Mouse (Mus musculus): ENCODE measurements around the gene Arhgef16. TPM values are rescaled to one million over a fixed set of nuclear protein-coding genes. Genes with fewer than 3 reads are reported as not detected.
A peak's percentile ranks its signal among the peaks of the same experiment; 100 is the strongest.

Gene Arhgef16
- total and polyA plus RNA-seq, 3 experiments: 0.36 to 1.2 (median 0.39) TPM

DNA sequence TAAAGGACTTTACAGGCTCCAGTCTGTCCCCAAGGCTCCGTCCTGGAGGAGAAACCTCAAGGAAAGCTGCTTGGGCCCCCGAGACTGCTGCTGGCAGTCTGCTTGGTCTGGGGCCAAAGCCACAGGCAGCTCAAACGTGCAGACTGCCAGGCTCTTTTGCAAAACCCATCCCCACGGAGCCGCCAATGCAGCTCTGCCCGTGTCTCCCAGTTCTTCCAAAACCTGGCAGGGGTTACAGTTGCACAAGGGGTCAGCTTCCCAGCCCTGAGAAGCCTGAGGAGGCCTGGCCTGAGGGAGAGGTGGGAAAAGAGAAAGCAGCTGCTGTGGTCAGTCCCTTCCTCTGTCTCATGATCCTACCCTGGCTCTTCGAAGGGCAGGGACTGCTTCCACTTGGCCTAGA, 56.1 kb downstream of the Arhgef16 start:
- no peak for DNase-seq
- 71% methylated on average over 7 of the region's 7 CpGs for WGBS
- Histone ChIP-seq H3K27me3 (ENCODE audit: control insufficient read depth, insufficient read depth, low read length) (no peaks in the 10 kb centered on the region), H3K36me3 (ENCODE audit: control insufficient read depth, insufficient read depth, low read length) (no peaks in the 10 kb centered on the region), H3K79me2 (replicated peaks; ENCODE audit: control insufficient read depth, insufficient read depth, low read length) (no peaks in the 10 kb centered on the region), H3K4me3 (no peak overlapping the region), H3K4me1 (ENCODE audit: control insufficient read depth, insufficient read depth, low read length) (peaks cover 7% of the 10 kb centered on the region), H3K27ac (no peak overlapping the region), H3K9ac (ENCODE audit: low read depth, low read length) (no peak overlapping the region)
- TF ChIP-seq CTCF (IDR thresholded peaks at IDR 0.05): no peak
- TF ChIP-seq EP300 (IDR thresholded peaks at IDR 0.05; ENCODE audit: insufficient read depth, low read depth, low read length): no peak
- TF ChIP-seq POLR2A (IDR thresholded peaks at IDR 0.05; ENCODE audit: insufficient read depth, low read depth, low read length): no peak
- intact Hi-C loops (cut with DNase I): no loop called here

DNA sequence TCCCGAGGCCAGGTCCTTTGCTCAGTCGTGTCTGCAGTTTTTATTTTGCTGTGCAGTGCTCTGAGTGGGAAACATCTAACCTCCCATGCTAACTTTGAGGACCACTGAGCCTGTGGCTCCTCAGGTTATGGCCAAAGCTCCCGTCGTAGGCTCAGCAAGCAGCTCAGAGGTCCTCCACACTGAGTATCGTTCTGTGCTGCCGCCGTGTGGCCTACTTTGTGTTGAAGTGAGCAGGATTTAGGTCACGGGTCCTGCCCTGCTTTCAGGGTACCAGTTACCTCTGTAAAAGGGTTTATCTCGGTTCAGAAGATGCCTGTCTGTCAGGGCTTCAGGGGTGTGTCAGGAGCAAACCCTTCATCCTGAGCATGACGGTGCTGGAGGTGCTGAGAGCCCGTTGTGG, 60.9 kb downstream of the Arhgef16 start:
- Histone ChIP-seq H3K9ac (ENCODE audit: low read depth, low read length) (no peak overlapping the region), H3K4me3 (no peak overlapping the region), H3K4me1 (ENCODE audit: control insufficient read depth, insufficient read depth, low read length) (0 out of 2 replicates have a peak, but pooled peaks cover 1% of the 10 kb centered on the region), H3K27me3 (ENCODE audit: control insufficient read depth, insufficient read depth, low read length) (no peaks in the 10 kb centered on the region), H3K79me2 (replicated peaks; ENCODE audit: control insufficient read depth, insufficient read depth, low read length) (no peaks in the 10 kb centered on the region), H3K36me3 (ENCODE audit: control insufficient read depth, insufficient read depth, low read length) (no peaks in the 10 kb centered on the region), H3K27ac (no peak overlapping the region)
- no peak for TF ChIP-seq POLR2A (IDR thresholded peaks at IDR 0.05; ENCODE audit: insufficient read depth, low read depth, low read length)
- peak; percentile 45 for TF ChIP-seq CTCF (IDR thresholded peaks at IDR 0.05)
- intact Hi-C loops (cut with DNase I): no loop called here
- WGBS: 72% methylated on average over 11 of the region's 11 CpGs
- DNase-seq: no peak

DNA sequence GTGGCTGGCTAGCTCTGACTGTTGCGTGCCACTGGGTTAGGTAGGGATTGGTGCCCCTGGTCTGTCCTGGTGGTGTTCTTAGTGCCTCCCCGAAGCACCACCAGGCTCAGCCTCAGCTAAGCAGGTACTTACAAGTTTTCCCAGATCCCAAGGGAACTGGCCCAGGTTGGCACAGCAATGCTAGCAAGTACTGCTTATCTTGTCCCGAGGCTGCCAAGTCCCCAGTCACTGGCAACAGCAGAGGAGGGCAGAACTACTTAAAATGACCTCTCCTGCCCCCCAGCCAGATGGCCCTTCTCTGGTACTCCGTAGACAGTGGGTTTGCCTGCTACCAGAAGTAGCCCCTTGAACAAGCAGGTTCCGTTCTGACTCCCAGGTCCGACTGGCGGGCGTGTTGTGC, 62.3 kb downstream of the Arhgef16 start:
- 57% methylated on average over 8 of the region's 8 CpGs for WGBS
- TF ChIP-seq EP300 (IDR thresholded peaks at IDR 0.05; ENCODE audit: insufficient read depth, low read depth, low read length) (no peak), CTCF (IDR thresholded peaks at IDR 0.05) (no peak), POLR2A (IDR thresholded peaks at IDR 0.05; ENCODE audit: insufficient read depth, low read depth, low read length) (no peak)
- intact Hi-C loops (cut with DNase I): no loop called here
- Histone ChIP-seq H3K4me1 (ENCODE audit: control insufficient read depth, insufficient read depth, low read length) (peaks cover under 1% of the 10 kb centered on the region; the same call in 1 of the 2 replicates), H3K4me3 (no peak overlapping the region), H3K27me3 (ENCODE audit: control insufficient read depth, insufficient read depth, low read length) (no peaks in the 10 kb centered on the region), H3K27ac (no peak overlapping the region), H3K9ac (ENCODE audit: low read depth, low read length) (no peak overlapping the region), H3K36me3 (ENCODE audit: control insufficient read depth, insufficient read depth, low read length) (no peaks in the 10 kb centered on the region), H3K79me2 (replicated peaks; ENCODE audit: control insufficient read depth, insufficient read depth, low read length) (no peaks in the 10 kb centered on the region)
- DNase-seq: peak in 1 of 2 experiments; percentile 50

DNA sequence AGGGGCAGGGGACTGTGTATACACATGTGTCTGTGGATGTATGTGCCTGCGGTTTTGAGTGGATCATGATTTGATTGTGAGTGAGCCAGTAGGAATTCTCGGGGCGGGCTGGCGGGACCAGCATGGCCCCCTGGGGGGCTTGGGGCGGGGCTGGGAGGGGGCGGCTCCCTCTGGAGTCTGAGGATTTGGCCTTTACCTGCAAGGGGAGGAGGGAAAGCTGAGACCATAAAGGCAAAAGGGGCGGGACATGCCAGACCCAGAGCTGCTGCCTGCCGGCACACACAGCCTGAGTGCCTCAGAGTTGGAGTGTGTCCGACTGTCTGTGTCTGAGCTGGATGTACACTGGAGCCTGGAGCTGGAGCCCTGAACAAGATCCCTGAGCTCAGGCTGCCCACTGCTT, 64.2 kb downstream of the Arhgef16 start:
- no peaks in the 10 kb centered on the region for H3K79me2 ChIP-seq (replicated peaks; ENCODE audit: control insufficient read depth, insufficient read depth, low read length)
- H3K27me3 ChIP-seq (ENCODE audit: control insufficient read depth, insufficient read depth, low read length): no peaks in the 10 kb centered on the region
- no peaks in the 10 kb centered on the region for H3K36me3 ChIP-seq (ENCODE audit: control insufficient read depth, insufficient read depth, low read length)
- intact Hi-C loops (cut with DNase I): no loop called here
- no peak for TF ChIP-seq POLR2A (IDR thresholded peaks at IDR 0.05; ENCODE audit: insufficient read depth, low read depth, low read length)
- peaks cover 10% of the 10 kb centered on the region for H3K4me1 ChIP-seq (ENCODE audit: control insufficient read depth, insufficient read depth, low read length)
- no peak overlapping the region for H3K27ac ChIP-seq
- WGBS: 33% methylated on average over 9 of the region's 9 CpGs
- H3K9ac ChIP-seq (ENCODE audit: low read depth, low read length): no peak overlapping the region
- H3K4me3 ChIP-seq: no peak overlapping the region
- no peak for DNase-seq

DNA sequence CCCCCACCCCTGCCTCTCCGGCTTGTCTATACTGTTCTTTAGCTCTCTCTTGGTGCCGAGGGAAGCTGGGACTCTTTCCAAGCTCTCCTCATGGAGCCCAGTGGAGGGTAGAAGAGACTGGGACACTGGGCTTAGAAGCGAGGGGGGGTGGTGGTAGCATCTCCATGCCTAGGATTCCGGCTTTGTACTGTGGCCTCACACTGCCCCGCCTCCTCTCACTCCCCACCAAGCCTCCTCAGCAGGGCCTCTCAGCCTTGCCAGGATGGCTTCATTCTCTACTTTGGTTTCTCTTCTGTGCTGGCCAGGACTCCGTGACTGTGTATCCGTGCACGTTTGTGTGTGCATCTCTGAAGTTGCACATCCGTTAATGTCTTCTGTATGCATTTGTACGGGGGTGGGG, 64.6 kb downstream of the Arhgef16 start:
- H3K36me3 ChIP-seq (ENCODE audit: control insufficient read depth, insufficient read depth, low read length): no peaks in the 10 kb centered on the region
- no peaks in the 10 kb centered on the region for H3K27me3 ChIP-seq (ENCODE audit: control insufficient read depth, insufficient read depth, low read length)
- no peaks in the 10 kb centered on the region for H3K79me2 ChIP-seq (replicated peaks; ENCODE audit: control insufficient read depth, insufficient read depth, low read length)
- intact Hi-C loops (cut with DNase I): no loop called here
- H3K27ac ChIP-seq: no peak overlapping the region
- peaks cover 11% of the 10 kb centered on the region for H3K4me1 ChIP-seq (ENCODE audit: control insufficient read depth, insufficient read depth, low read length)
- WGBS: 42% methylated on average over 10 of the region's 10 CpGs
- TF ChIP-seq CTCF (IDR thresholded peaks at IDR 0.05): no peak
- no peak for TF ChIP-seq POLR2A (IDR thresholded peaks at IDR 0.05; ENCODE audit: insufficient read depth, low read depth, low read length)
- no peak for TF ChIP-seq EP300 (IDR thresholded peaks at IDR 0.05; ENCODE audit: insufficient read depth, low read depth, low read length)
- H3K4me3 ChIP-seq: no peak overlapping the region
- H3K9ac ChIP-seq (ENCODE audit: low read depth, low read length): no peak overlapping the region
- DNase-seq: no peak

DNA sequence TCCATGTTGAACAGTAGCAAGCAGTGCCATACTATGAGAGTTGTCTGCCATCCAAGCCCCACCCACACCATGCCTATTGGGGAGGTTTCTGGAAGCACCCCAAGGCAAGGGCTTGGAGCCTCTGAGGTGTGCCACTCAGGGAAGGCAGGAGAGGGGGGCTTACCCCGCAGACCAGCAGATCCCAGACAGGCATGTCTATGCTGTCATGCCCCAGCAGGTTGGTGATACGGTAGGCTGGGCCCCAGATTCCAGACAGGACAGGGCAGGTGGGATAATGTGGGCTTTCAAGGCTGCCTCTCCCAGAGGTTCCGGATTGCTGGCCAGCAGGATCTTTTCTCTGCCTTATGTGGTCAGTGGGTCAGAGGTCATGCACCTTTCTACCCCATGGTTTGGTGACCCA, 65.5 kb downstream of the Arhgef16 start:
- intact Hi-C loops (cut with DNase I): no loop called here
- H3K27me3 ChIP-seq (ENCODE audit: control insufficient read depth, insufficient read depth, low read length): no peaks in the 10 kb centered on the region
- WGBS: 89% methylated on average over 3 of the region's 3 CpGs
- no peak for TF ChIP-seq POLR2A (IDR thresholded peaks at IDR 0.05; ENCODE audit: insufficient read depth, low read depth, low read length)
- no peak for TF ChIP-seq EP300 (IDR thresholded peaks at IDR 0.05; ENCODE audit: insufficient read depth, low read depth, low read length)
- TF ChIP-seq CTCF (IDR thresholded peaks at IDR 0.05): no peak
- peaks cover 16% of the 10 kb centered on the region for H3K4me1 ChIP-seq (ENCODE audit: control insufficient read depth, insufficient read depth, low read length)
- no peak overlapping the region for H3K9ac ChIP-seq (ENCODE audit: low read depth, low read length)
- H3K4me3 ChIP-seq: no peak overlapping the region
- no peaks in the 10 kb centered on the region for H3K36me3 ChIP-seq (ENCODE audit: control insufficient read depth, insufficient read depth, low read length)
- no peaks in the 10 kb centered on the region for H3K79me2 ChIP-seq (replicated peaks; ENCODE audit: control insufficient read depth, insufficient read depth, low read length)
- DNase-seq: no peak
- H3K27ac ChIP-seq: no peak overlapping the region

Measured in heart, adult 2 months (tissue).